Mouse (Mus musculus) forebrain, embryonic 11.5 days (tissue): Measurements from ENCODE around the gene Rab23. TPM values are rescaled to one million over a fixed set of nuclear protein-coding genes. Genes with fewer than 3 reads are reported as not detected.

ENCODE experiments used
- ATAC-seq: fragments of 200-750 bp; cut with Nextera tagmentation; replicated peaks from 2 replicates; pipeline ENCODE4 v1.8.0; 2017; ENCODE audit warnings: moderate TSS enrichment; ENCODE audit not compliant: low FRiP score
- DNase-seq: peaks from one replicate; pipeline ENCODE4 v3.0.0-alpha.2; 2017; ENCODE audit warnings: low spot score
- H3K27ac ChIP-seq: fragments of 300-500 bp; sonication (generic); 2 replicates; pipeline ENCODE4 v1.5.1; 2014; ENCODE audit warnings: low read depth, low read length
- H3K27me3 ChIP-seq: fragments of 300-500 bp; sonication (generic); 2 replicates; pipeline ENCODE4 v1.6.1; 2014; ENCODE audit warnings: mild to moderate bottlenecking, low read length, mixed read lengths; ENCODE audit not compliant: control insufficient read depth, insufficient read depth
- H3K36me3 ChIP-seq: fragments of 300-500 bp; sonication (generic); 2 replicates; pipeline ENCODE4 v1.6.1; 2014; ENCODE audit warnings: mild to moderate bottlenecking, low read length, moderate library complexity, mixed read lengths; ENCODE audit not compliant: control insufficient read depth, insufficient read depth
- H3K4me1 ChIP-seq: fragments of 300-500 bp; sonication (generic); replicated peaks from 2 replicates; pipeline ENCODE4 v1.6.1; 2014; ENCODE audit warnings: low read length, mixed read lengths; ENCODE audit not compliant: control insufficient read depth, insufficient read depth
- H3K4me2 ChIP-seq: fragments of 300-500 bp; sonication (generic); 2 replicates; pipeline ENCODE4 v1.6.1; 2014; ENCODE audit warnings: low read depth, mild to moderate bottlenecking, low read length, moderate library complexity, mixed read lengths; ENCODE audit not compliant: severe bottlenecking
- H3K4me3 ChIP-seq: fragments of 300-500 bp; sonication (generic); 2 replicates; pipeline ENCODE4 v1.5.1; 2014; ENCODE audit warnings: low read depth, low read length
- H3K9ac ChIP-seq: fragments of 300-500 bp; sonication (generic); 2 replicates; pipeline ENCODE4 v1.6.1; 2014; ENCODE audit warnings: low read length
- H3K9me3 ChIP-seq: fragments of 300-500 bp; sonication (generic); 2 replicates; pipeline ENCODE4 v1.6.1; 2016; ENCODE audit warnings: low read length, mixed read lengths; ENCODE audit not compliant: control insufficient read depth
- WGBS: fragments of 180-500 bp; shearing (Covaris S2); extraction: QIAGEN DNeasy Blood & Tissue Kit; methylation state at CpG from one replicate; pipeline ENCODE4 v1.1.7; 2014; 5-methylcytosine and 5-hydroxymethylcytosine counted together
- polyA plus RNA-seq: library from polyadenylated mRNA; unstranded; fragments of >200 nt; fragmentation: Nextera tagmentation; extraction: Ambion mirVana; gene quantifications from 2 replicates; pipeline ENCODE4 v1.2.1, GENCODE M21; 2014

Rab23 gene
- polyA plus RNA-seq, 1 experiment from 2014 or later: 27.4 TPM

DNA sequence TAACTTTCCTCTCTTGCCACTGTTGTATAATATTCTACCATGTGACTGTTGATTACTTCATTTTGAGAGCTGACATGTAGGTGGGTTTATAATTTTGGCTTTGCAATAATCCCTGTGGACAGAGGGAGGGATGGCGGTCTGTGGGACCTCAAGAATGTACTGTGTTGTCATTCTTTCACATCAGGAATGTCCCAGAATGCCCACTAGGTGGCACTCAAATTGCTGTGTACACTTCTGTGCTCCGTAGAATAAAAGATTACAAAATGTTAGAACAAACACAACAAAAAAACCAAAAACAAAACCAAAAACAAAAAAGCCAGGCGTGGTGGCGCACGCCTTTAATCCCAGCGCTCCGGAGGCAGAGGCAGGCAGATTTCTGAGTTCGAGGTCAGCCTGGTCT, 35.2 kb upstream of the Rab23 start:
- H3K9me3 ChIP-seq: no peaks in the 10 kb centered on the region
- no peak overlapping the region for H3K9ac ChIP-seq
- no peaks in the 10 kb centered on the region for H3K4me1 ChIP-seq
- H3K27me3 ChIP-seq: no peaks in the 10 kb centered on the region
- no peaks in the 10 kb centered on the region for H3K36me3 ChIP-seq
- ATAC-seq (no peak), DNase-seq (no peak)
- 61% methylated on average over 8 of the region's 8 CpGs for WGBS
- no peak overlapping the region for H3K4me3 ChIP-seq
- no peak overlapping the region for H3K27ac ChIP-seq
- H3K4me2 ChIP-seq: no peak overlapping the region

DNA sequence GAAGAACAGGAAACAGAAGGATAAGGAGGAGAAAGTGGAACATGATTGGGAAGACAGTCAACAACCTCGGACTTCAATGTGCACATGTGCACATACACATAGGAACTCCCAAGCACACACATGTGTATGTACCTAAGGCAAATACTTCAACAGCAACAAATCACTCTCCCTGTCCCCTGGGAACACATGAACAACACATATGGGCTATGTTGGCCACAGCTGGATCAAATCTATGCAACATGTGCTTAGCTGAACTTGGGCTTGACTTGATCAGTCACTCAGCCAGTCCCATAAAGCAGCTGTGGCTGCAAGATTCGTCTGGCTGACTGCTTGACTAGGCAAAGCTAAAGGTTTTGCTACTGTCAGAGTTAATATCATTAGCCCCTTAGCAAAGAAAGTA, 30.9 kb upstream of the Rab23 start:
- no peak overlapping the region for H3K9ac ChIP-seq
- no peak overlapping the region for H3K4me3 ChIP-seq
- ATAC-seq (no peak), DNase-seq (no peak)
- no peak overlapping the region for H3K4me2 ChIP-seq
- no peaks in the 10 kb centered on the region for H3K4me1 ChIP-seq
- H3K27me3 ChIP-seq: no peaks in the 10 kb centered on the region
- no peak overlapping the region for H3K27ac ChIP-seq
- no peaks in the 10 kb centered on the region for H3K36me3 ChIP-seq
- no peaks in the 10 kb centered on the region for H3K9me3 ChIP-seq
- WGBS: 78% methylated on average over 2 of the region's 2 CpGs

DNA sequence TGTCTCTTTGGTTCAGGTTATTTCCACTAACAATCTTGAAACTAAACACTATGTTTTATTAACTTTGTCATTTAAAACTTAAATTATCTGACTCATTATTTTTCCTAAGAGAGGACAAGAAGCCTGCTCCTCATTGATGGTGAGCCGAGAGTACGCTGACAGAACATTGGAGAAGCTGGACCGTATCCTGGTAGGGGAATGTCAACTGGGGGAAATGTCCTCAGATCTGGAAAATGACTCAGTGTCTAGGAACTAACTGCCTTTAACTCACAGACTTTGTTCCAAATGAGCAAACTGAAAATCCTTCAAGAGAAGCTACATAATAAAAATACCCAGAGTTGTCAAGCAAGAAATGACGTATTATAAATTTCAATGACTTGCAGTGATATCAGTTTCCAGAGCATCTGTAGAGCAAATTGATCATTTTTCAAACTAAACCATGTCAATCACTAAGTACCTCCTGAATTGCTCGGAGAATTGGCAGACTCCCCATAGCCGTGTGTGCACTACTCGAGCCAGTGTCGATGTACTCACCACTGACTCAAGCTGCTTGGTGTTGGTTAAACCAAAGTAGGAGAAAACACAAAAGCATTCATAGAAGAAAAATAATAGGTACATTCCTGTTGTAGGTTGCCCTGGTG, 30.1 kb upstream of the Rab23 start:
- ATAC-seq (no peak), DNase-seq (no peak)
- WGBS: 93% methylated on average over 8 of the region's 8 CpGs
- no peak overlapping the region for H3K4me3 ChIP-seq
- no peak overlapping the region for H3K4me2 ChIP-seq
- H3K27ac ChIP-seq: no peak overlapping the region
- H3K9me3 ChIP-seq: no peaks in the 10 kb centered on the region
- no peaks in the 10 kb centered on the region for H3K4me1 ChIP-seq
- no peak overlapping the region for H3K9ac ChIP-seq
- H3K36me3 ChIP-seq: no peaks in the 10 kb centered on the region
- H3K27me3 ChIP-seq: no peaks in the 10 kb centered on the region

DNA sequence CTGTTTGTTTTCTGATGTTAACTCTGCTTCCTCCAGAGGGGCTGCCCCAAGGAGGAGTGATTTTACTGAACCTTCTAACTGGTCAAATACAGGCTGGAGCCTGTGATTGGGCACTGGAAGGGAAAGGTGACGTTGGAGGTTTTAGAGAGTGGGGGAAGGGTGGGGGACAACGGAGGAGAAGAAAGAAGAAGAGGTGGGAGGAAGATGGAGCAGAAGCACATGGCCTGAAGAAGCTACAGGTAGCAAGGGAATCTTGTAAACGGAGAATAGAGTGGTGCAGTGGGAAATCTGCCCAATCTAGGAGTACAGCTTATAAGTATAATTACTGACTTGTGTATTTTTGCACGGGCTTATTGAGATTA, 29.6 kb upstream of the Rab23 start:
- no peak overlapping the region for H3K4me2 ChIP-seq
- no peak for ATAC-seq
- H3K27ac ChIP-seq: no peak overlapping the region
- no peaks in the 10 kb centered on the region for H3K27me3 ChIP-seq
- no peak overlapping the region for H3K4me3 ChIP-seq
- H3K9ac ChIP-seq: no peak overlapping the region
- 43% methylated on average over 4 of the region's 4 CpGs for WGBS
- no peak for DNase-seq
- no peaks in the 10 kb centered on the region for H3K36me3 ChIP-seq
- H3K9me3 ChIP-seq: no peaks in the 10 kb centered on the region
- no peaks in the 10 kb centered on the region for H3K4me1 ChIP-seq

DNA sequence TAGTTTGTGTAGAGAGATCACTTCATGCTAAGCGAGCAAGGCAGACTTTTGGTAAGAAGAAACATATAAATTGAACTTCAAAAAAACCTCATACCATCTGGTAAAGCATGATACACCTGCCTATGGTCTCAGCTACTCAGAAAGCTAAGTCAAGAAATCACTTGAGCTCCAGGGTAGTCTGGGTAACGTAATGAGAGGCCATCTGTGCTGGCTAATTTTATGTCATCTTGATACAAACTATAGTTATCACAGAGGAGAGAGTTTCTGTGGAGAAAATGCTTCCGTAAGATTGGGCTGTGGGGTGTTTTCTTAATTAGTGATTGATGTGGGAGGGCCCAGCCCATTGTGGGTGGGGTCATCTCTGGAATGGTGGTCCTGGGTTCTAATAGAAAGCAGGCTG, 25.8 kb upstream of the Rab23 start:
- no peak overlapping the region for H3K27ac ChIP-seq
- no peak for ATAC-seq
- no peaks in the 10 kb centered on the region for H3K27me3 ChIP-seq
- H3K4me3 ChIP-seq: no peak overlapping the region
- no peaks in the 10 kb centered on the region for H3K4me1 ChIP-seq
- H3K36me3 ChIP-seq: no peaks in the 10 kb centered on the region
- H3K4me2 ChIP-seq: no peak overlapping the region
- DNase-seq: no peak
- H3K9me3 ChIP-seq: no peaks in the 10 kb centered on the region
- no peak overlapping the region for H3K9ac ChIP-seq
- 83% methylated on average over 3 of the region's 3 CpGs for WGBS

DNA sequence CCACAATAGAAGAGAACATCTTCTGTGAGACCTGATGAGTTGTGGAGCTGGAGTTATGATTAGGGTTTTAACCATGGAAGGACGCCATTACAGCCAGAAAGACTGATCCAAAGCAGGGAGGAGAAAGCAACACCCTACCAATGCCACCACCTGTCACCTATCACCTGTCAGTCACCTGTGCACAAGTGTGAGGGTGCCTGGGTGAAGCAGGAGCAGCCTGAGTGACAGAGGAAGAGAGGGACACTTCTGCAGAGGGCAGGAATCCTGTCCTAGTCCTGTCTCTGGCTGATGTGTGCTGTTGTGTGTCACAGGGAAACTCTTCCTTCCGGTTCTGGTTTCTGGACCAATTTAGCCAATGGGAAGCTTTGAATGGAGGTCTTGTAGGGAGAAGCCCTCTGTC, 23.7 kb upstream of the Rab23 start:
- H3K27ac ChIP-seq: no peak overlapping the region
- no peaks in the 10 kb centered on the region for H3K4me1 ChIP-seq
- DNase-seq (no peak), ATAC-seq (no peak)
- no peak overlapping the region for H3K4me2 ChIP-seq
- H3K36me3 ChIP-seq: no peaks in the 10 kb centered on the region
- WGBS: 85% methylated on average over 2 of the region's 2 CpGs
- no peak overlapping the region for H3K9ac ChIP-seq
- H3K4me3 ChIP-seq: no peak overlapping the region
- no peaks in the 10 kb centered on the region for H3K27me3 ChIP-seq
- no peaks in the 10 kb centered on the region for H3K9me3 ChIP-seq

DNA sequence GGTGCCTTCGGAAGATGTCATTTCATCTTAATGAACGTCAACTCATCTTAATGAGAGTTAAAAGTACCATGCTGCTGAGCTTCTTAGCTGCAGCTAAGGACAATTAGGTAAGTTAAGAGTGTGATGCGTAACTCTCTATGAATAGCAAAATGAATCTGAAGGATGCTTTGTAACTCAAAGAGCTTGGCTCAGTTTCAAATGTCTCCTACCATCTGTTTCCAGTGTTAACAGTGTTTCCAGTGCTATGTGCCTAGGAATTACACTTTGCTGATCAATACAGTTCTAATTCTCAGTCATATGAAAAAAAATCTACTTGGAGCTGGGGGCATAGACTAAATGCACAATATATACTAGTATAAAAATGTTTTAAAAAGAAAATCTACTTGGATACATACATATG, 18.4 kb upstream of the Rab23 start:
- H3K36me3 ChIP-seq: no peaks in the 10 kb centered on the region
- 88% methylated on average over 3 of the region's 3 CpGs for WGBS

DNA sequence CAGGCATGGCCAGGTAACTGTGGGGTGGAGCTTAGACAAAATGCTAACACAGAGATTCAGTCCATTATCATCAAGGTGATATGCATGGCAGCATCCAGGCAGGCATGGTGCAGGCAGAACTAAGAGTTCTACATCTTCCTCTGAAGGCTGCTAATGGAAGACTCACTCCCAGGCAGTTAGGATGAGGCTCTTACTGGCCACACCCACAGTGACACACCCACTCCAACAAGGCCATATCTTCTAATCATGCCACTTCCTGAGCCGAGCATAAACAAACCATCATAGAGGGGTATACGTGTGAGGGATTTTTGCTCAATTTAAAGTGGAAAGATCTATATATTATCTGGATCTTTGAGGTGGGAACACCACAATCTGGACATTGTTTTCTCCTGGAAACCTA, 10.1 kb upstream of the Rab23 start:
- H3K4me1 ChIP-seq: no peaks in the 10 kb centered on the region
- H3K4me2 ChIP-seq: no peak overlapping the region
- 85% methylated on average over 2 of the region's 2 CpGs for WGBS
- H3K9me3 ChIP-seq: no peaks in the 10 kb centered on the region
- no peak overlapping the region for H3K27ac ChIP-seq
- H3K36me3 ChIP-seq: no peaks in the 10 kb centered on the region
- no peak overlapping the region for H3K4me3 ChIP-seq
- no peak for DNase-seq
- ATAC-seq: no peak
- H3K9ac ChIP-seq: no peak overlapping the region
- H3K27me3 ChIP-seq: no peaks in the 10 kb centered on the region

More for the DNA sequence above, 18.4 kb upstream of the Rab23 start:
- H3K9me3 ChIP-seq: no peaks in the 10 kb centered on the region
- no peak overlapping the region for H3K27ac ChIP-seq
- no peak overlapping the region for H3K4me2 ChIP-seq
- no peaks in the 10 kb centered on the region for H3K27me3 ChIP-seq
- no peaks in the 10 kb centered on the region for H3K4me1 ChIP-seq
- no peak for DNase-seq
- no peak for ATAC-seq
- H3K9ac ChIP-seq: no peak overlapping the region
- H3K4me3 ChIP-seq: no peak overlapping the region

DNA sequence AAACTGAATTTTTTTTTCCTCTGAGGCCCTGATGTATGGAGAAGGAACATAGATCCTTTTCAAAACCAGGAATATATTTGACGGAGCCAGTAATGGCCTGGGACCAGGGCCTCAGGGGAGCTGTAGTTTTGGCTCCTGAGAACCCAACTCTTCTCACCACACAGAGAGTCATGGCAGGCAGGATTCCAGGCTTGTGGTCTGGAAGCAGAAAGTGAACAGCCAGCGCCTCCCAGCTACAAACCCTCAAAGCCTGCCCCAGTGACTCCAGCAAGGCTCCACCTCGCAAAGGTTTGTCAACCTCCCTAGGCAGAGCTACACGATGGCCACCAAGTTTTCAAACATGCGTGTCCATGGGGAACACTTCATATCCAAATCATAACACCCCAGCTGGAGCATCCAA, 7.7 kb upstream of the Rab23 start:
- WGBS: 92% methylated on average over 5 of the region's 5 CpGs
- no peak for DNase-seq
- H3K27me3 ChIP-seq: no peaks in the 10 kb centered on the region
- no peak overlapping the region for H3K4me2 ChIP-seq
- H3K27ac ChIP-seq: no peak overlapping the region
- no peaks in the 10 kb centered on the region for H3K4me1 ChIP-seq
- no peak overlapping the region for H3K4me3 ChIP-seq
- H3K36me3 ChIP-seq: no peaks in the 10 kb centered on the region
- H3K9ac ChIP-seq: no peak overlapping the region
- no peaks in the 10 kb centered on the region for H3K9me3 ChIP-seq
- no peak for ATAC-seq
